Mouse (Mus musculus) cerebellum, adult 11 months (tissue): ENCODE results near the gene Atg10.

Experiments used
- DNase-seq: peaks from one replicate; pipeline ENCODE4 v3.0.0; 2022

Gene Atg10

GRCm38 (mm10) chr13:91107308-91107946, 116.3 kb downstream of the Atg10 start:
- DNase-seq: no peak

- DNase-seq: no peak
These were observed 121.5 kb downstream of the Atg10 start for GRCm38 (mm10) chr13:91102238-91102637.

GRCm38 (mm10) chr13:91100417-91100816, 123.4 kb downstream of the Atg10 start:
- DNase-seq: no peak

- DNase-seq: no peak
These were observed 128.9 kb downstream of the Atg10 start for GRCm38 (mm10) chr13:91094851-91095250.

GRCm38 (mm10) chr13:91094196-91094595, 129.6 kb downstream of the Atg10 start:
- no peak for DNase-seq

GRCm38 (mm10) chr13:91093610-91094009, 130.2 kb downstream of the Atg10 start:
- no peak for DNase-seq

- peak; percentile 5 for DNase-seq
These were observed 130.6 kb downstream of the Atg10 start for GRCm38 (mm10) chr13:91093162-91093561.

- DNase-seq: no peak
These were observed 132.0 kb downstream of the Atg10 start for GRCm38 (mm10) chr13:91091731-91092190.

- DNase-seq: no peak
These were observed 132.7 kb downstream of the Atg10 start for GRCm38 (mm10) chr13:91090861-91091730.

GRCm38 (mm10) chr13:91086361-91086900, 137.3 kb downstream of the Atg10 start:
- DNase-seq: no peak

GRCm38 (mm10) chr13:91072351-91072750, 151.4 kb downstream of the Atg10 start:
- DNase-seq: no peak

- DNase-seq: no peak
These were observed 162.9 kb downstream of the Atg10 start for GRCm38 (mm10) chr13:91060871-91061270.

- no peak for DNase-seq
These were observed 175.6 kb downstream of the Atg10 start for GRCm38 (mm10) chr13:91048171-91048570.

- no peak for DNase-seq
These were observed 176.9 kb downstream of the Atg10 start for GRCm38 (mm10) chr13:91046851-91047250.

- DNase-seq: no peak
These were observed 182.5 kb downstream of the Atg10 start for GRCm38 (mm10) chr13:91041236-91041635.

- no peak for DNase-seq
These were observed 183.3 kb downstream of the Atg10 start for GRCm38 (mm10) chr13:91040421-91040820.

GRCm38 (mm10) chr13:91039201-91039807, 184.5 kb downstream of the Atg10 start:
- DNase-seq: peak; percentile 33

- no peak for DNase-seq
These were observed 185.1 kb downstream of the Atg10 start for GRCm38 (mm10) chr13:91038636-91039035.

- no peak for DNase-seq
These were observed 185.7 kb downstream of the Atg10 start for GRCm38 (mm10) chr13:91038034-91038433.

- DNase-seq: no peak
These were observed 186.4 kb downstream of the Atg10 start for GRCm38 (mm10) chr13:91037405-91037804.

GRCm38 (mm10) chr13:91031836-91032235, 191.9 kb downstream of the Atg10 start:
- DNase-seq: no peak

GRCm38 (mm10) chr13:91023447-91023846, 200.3 kb downstream of the Atg10 start:
- no peak for DNase-seq

GRCm38 (mm10) chr13:91011851-91012250, 211.9 kb downstream of the Atg10 start:
- no peak for DNase-seq
